Mouse (Mus musculus): ENCODE results near the gene Fndc3b.

DNA sequence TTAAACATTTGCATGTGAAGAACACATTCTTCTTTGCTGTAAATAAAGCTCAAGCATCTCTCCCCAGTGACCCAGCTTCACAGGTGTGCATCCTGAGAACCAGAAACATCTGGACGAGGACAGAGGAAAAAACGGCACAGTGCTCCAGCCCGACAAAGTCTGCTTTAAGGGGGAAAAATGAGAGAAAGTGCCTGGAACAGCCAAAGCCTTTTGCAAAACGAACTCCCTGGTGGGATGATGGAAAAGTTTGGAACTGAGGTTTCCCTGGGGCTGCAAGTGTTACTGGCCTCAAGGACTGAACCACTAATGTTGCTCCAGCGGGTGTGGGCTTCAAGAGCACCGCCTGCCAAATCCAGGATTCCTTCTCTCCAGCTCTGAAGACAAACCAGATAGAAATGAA, 47.9 kb upstream of the Fndc3b start:
- TF ChIP-seq CTCF (IDR thresholded peaks at IDR 0.05; ENCODE audit: low read depth) (no peak), EP300 (IDR thresholded peaks at IDR 0.05; ENCODE audit: low read depth) (no peak)

Measured in liver, postnatal 0 days (tissue).